Mouse (Mus musculus): Measurements from ENCODE around the gene C2cd3.

DNA sequence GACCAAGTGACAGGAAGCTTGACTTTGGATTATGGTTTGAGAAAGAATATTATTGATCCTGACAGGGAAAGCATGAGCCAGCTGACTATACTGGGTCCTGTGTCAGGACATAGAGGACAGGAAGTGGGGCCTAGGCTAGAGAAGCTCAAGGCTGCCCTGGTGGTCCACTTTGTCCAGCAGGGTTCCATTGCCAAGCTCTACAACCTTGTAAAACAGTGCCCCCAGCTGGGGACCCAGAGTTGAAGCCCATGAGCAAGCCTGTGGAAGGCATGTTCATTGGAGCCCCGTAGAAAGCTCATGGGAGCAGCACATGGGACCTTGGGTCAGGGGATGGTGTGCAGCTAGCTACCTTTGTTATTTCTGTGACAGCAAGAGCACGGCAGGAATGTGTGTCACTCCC lies 20.2 kb downstream of the C2cd3 start:
- TF ChIP-seq MAX (IDR thresholded peaks at IDR 0.05; ENCODE audit: low read depth) (no peak), USF1 (IDR thresholded peaks at IDR 0.05; ENCODE audit: low read depth) (no peak), REST (IDR thresholded peaks at IDR 0.05; ENCODE audit: insufficient read depth, insufficient read length) (no peak), E2F4 (IDR thresholded peaks at IDR 0.05; ENCODE audit: insufficient read depth) (no peak), POLR2AphosphoS2 (IDR thresholded peaks at IDR 0.05; ENCODE audit: insufficient read length, low read depth) (no peak), SRF (IDR thresholded peaks at IDR 0.05; ENCODE audit: control insufficient read depth, insufficient read length, low read depth) (no peak), POLR2A (IDR thresholded peaks at IDR 0.05; ENCODE audit: insufficient read length, low read depth) (no peak)
